Mouse (Mus musculus): Measurements from ENCODE around the gene S1pr3. TPM values are rescaled to one million over a fixed set of nuclear protein-coding genes. Genes with fewer than 3 reads are reported as not detected.

S1pr3 gene
- polyA plus RNA-seq, 1 experiment from 2014 or later: 30.5 TPM

GRCm38 (mm10) chr13:51411243-51411642 is 2.8 kb downstream of the S1pr3 start:
- peaks cover 51% of the 10 kb centered on the region for H3K4me1 ChIP-seq
- 73% methylated on average over 9 of the region's 9 CpGs for WGBS
- H3K36me3 ChIP-seq: peaks cover 17% of the 10 kb centered on the region
- no peak overlapping the region for H3K27ac ChIP-seq
- peaks cover 25% of the 10 kb centered on the region for H3K27me3 ChIP-seq (ENCODE audit: insufficient read depth, poor library complexity, severe bottlenecking)
- peak overlapping the region; percentile 68; the same call in 1 of the 2 replicates for H3K4me3 ChIP-seq
- H3K9me3 ChIP-seq: peaks cover 10% of the 10 kb centered on the region
- DNase-seq (ENCODE audit: low spot score): no peak

DNA sequence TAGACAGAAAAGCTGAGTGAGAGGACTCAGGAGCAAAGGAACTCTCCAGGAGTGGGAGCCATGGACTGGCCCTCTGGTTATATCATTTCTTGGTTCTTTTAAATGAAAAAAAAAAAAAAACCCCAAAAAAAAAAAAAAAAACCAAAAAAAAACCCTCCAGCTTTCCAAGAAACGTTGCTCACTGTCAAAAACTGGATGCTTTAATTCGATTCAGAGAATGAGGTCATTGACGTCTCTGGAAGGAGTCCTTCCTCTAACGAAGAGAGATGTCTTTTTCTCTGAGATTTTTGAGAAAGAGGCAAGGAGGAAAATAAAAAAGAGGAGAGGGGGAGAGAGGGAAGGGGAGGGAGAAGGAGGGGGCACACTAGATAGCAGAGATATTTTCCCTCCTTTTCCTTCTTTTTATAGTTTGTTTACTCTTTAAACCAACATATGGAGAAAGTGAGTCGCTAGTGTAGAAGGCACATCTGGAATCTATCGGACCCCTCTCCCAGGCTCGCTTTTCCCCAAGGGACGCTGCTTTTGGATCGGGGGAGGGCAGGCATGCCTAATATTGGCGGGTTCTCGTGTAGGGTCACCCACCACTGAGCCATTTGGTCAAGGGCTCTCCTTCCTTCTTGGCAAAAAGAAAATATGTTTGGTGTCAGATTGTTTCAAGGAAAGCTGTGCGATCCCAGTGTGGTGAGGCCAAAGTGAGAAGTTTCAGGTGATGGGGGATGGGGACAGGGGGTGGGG is 3.4 kb downstream of the S1pr3 start:
- 40% methylated on average over 12 of the region's 12 CpGs for WGBS
- no peak for DNase-seq (ENCODE audit: low spot score)
- Histone ChIP-seq H3K27me3 (ENCODE audit: insufficient read depth, poor library complexity, severe bottlenecking) (peaks cover 20% of the 10 kb centered on the region), H3K27ac (0 out of 2 replicates have a peak overlapping the region, but pooled peaks have one; percentile 31), H3K4me1 (peaks cover 48% of the 10 kb centered on the region), H3K9me3 (peaks cover 10% of the 10 kb centered on the region), H3K36me3 (peaks cover 17% of the 10 kb centered on the region), H3K4me3 (peak overlapping the region; percentile 22; the same call in 1 of the 2 replicates)

- Histone ChIP-seq H3K9me3 (peaks cover 10% of the 10 kb centered on the region), H3K27ac (no peak overlapping the region), H3K27me3 (ENCODE audit: insufficient read depth, poor library complexity, severe bottlenecking) (peaks cover 7% of the 10 kb centered on the region; the same call in 1 of the 2 replicates), H3K4me1 (peaks cover 38% of the 10 kb centered on the region), H3K36me3 (peaks cover 17% of the 10 kb centered on the region), H3K4me3 (no peak overlapping the region)
- no peak for DNase-seq (ENCODE audit: low spot score)
- WGBS: 58% methylated on average over 3 of the region's 3 CpGs
Measured at GRCm38 (mm10) chr13:51413461-51413860, 5.0 kb downstream of the S1pr3 start.

DNA sequence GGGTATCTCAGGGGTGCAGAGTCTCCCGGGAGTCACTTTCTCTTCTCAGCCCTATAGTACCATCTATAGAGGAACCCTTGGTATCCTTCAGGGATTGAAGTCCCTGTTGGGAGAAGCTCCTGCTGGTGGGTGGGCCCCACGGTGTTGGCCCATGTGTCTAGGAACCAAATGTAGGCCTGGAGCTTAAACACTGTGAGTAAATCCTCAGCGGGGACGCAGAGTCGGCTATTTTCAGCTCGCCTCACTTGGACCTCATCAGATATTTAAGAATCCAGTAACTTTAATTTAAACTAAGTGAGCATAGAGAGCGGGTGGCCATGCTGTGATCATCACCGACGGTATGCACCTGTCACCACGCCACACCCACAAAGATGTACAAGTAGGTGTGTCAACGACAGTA is 8.3 kb downstream of the S1pr3 start:
- Histone ChIP-seq H3K4me3 (no peak overlapping the region), H3K9me3 (peaks cover 10% of the 10 kb centered on the region), H3K4me1 (peaks cover 17% of the 10 kb centered on the region), H3K27ac (no peak overlapping the region), H3K27me3 (ENCODE audit: insufficient read depth, poor library complexity, severe bottlenecking) (peaks cover 9% of the 10 kb centered on the region; the same call in 1 of the 2 replicates), H3K36me3 (peaks cover 46% of the 10 kb centered on the region)
- WGBS: 77% methylated on average over 11 of the region's 11 CpGs
- DNase-seq (ENCODE audit: low spot score): no peak

- H3K4me3 ChIP-seq: no peak overlapping the region
- H3K27me3 ChIP-seq (ENCODE audit: insufficient read depth, poor library complexity, severe bottlenecking): peaks cover 9% of the 10 kb centered on the region; the same call in 1 of the 2 replicates
- peak overlapping the region; percentile 82 for H3K27ac ChIP-seq
Measured at GRCm38 (mm10) chr13:51417796-51418195, 9.4 kb downstream of the S1pr3 start.

GRCm38 (mm10) chr13:51418268-51418941 is 10.0 kb downstream of the S1pr3 start:
- H3K27ac ChIP-seq: peak overlapping the region; percentile 82
- peak; percentile 95 for DNase-seq (ENCODE audit: low spot score)
- peaks cover 9% of the 10 kb centered on the region; the same call in 1 of the 2 replicates for H3K27me3 ChIP-seq (ENCODE audit: insufficient read depth, poor library complexity, severe bottlenecking)
- H3K9me3 ChIP-seq: peaks cover 10% of the 10 kb centered on the region
- peaks cover 48% of the 10 kb centered on the region for H3K36me3 ChIP-seq
- H3K4me3 ChIP-seq: 0 out of 2 replicates have a peak overlapping the region, but pooled peaks have one; percentile 5
- H3K4me1 ChIP-seq: peaks cover 11% of the 10 kb centered on the region
- WGBS: 6% methylated on average over 20 of the region's 20 CpGs

More at GRCm38 (mm10) chr13:51417796-51418195, 9.4 kb downstream of the S1pr3 start:
- no peak for DNase-seq (ENCODE audit: low spot score)
- peaks cover 11% of the 10 kb centered on the region for H3K4me1 ChIP-seq
- H3K36me3 ChIP-seq: peaks cover 48% of the 10 kb centered on the region
- peaks cover 10% of the 10 kb centered on the region for H3K9me3 ChIP-seq
- WGBS: 75% methylated on average over 6 of the region's 6 CpGs

GRCm38 (mm10) chr13:51418942-51419451 is 10.6 kb downstream of the S1pr3 start:
- peaks cover 11% of the 10 kb centered on the region for H3K4me1 ChIP-seq
- no peak overlapping the region for H3K27ac ChIP-seq
- no peak for DNase-seq (ENCODE audit: low spot score)
- 72% methylated on average over 19 of the region's 19 CpGs for WGBS
- peaks cover 48% of the 10 kb centered on the region for H3K36me3 ChIP-seq
- H3K9me3 ChIP-seq: peaks cover 10% of the 10 kb centered on the region
- H3K4me3 ChIP-seq: 0 out of 2 replicates have a peak overlapping the region, but pooled peaks have one; percentile 5
- H3K27me3 ChIP-seq (ENCODE audit: insufficient read depth, poor library complexity, severe bottlenecking): peaks cover 9% of the 10 kb centered on the region; the same call in 1 of the 2 replicates

DNA sequence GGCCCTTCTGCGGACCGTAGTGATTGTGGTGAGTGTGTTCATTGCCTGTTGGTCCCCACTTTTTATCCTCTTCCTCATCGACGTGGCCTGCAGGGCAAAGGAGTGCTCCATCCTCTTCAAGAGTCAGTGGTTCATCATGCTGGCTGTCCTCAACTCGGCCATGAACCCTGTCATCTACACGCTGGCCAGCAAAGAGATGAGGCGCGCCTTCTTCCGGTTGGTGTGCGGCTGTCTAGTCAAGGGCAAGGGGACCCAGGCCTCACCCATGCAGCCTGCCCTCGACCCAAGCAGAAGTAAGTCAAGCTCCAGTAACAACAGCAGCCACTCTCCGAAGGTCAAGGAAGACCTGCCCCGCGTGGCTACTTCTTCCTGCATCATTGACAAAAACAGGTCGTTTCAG is 11.1 kb downstream of the S1pr3 start:
- Histone ChIP-seq H3K9me3 (peaks cover 9% of the 10 kb centered on the region), H3K4me3 (no peak overlapping the region), H3K27me3 (ENCODE audit: insufficient read depth, poor library complexity, severe bottlenecking) (peaks cover 9% of the 10 kb centered on the region; the same call in 1 of the 2 replicates), H3K27ac (no peak overlapping the region), H3K4me1 (peaks cover 14% of the 10 kb centered on the region), H3K36me3 (peaks cover 45% of the 10 kb centered on the region)
- WGBS: 83% methylated on average over 15 of the region's 15 CpGs
- DNase-seq (ENCODE audit: low spot score): no peak

- 85% methylated on average over 9 of the region's 9 CpGs for WGBS
- peaks cover 32% of the 10 kb centered on the region for H3K36me3 ChIP-seq
Measured at GRCm38 (mm10) chr13:51420861-51421260, 12.4 kb downstream of the S1pr3 start.

GRCm38 (mm10) chr13:51423647-51424046 is 15.2 kb downstream of the S1pr3 start:
- H3K4me1 ChIP-seq: peaks cover 10% of the 10 kb centered on the region; the same call in 1 of the 2 replicates
- H3K4me3 ChIP-seq: no peak overlapping the region
- H3K36me3 ChIP-seq: peaks cover 32% of the 10 kb centered on the region
- DNase-seq (ENCODE audit: low spot score): no peak
- no peak overlapping the region for H3K27ac ChIP-seq
- no peaks in the 10 kb centered on the region for H3K9me3 ChIP-seq
- WGBS: 66% methylated on average over 9 of the region's 9 CpGs
- H3K27me3 ChIP-seq (ENCODE audit: insufficient read depth, poor library complexity, severe bottlenecking): peaks cover 9% of the 10 kb centered on the region; the same call in 1 of the 2 replicates

More at GRCm38 (mm10) chr13:51420861-51421260, 12.4 kb downstream of the S1pr3 start:
- H3K9me3 ChIP-seq: no peaks in the 10 kb centered on the region
- peaks cover 9% of the 10 kb centered on the region; the same call in 1 of the 2 replicates for H3K27me3 ChIP-seq (ENCODE audit: insufficient read depth, poor library complexity, severe bottlenecking)
- no peak overlapping the region for H3K27ac ChIP-seq
- H3K4me1 ChIP-seq: peaks cover 17% of the 10 kb centered on the region
- H3K4me3 ChIP-seq: no peak overlapping the region
- no peak for DNase-seq (ENCODE audit: low spot score)

DNA sequence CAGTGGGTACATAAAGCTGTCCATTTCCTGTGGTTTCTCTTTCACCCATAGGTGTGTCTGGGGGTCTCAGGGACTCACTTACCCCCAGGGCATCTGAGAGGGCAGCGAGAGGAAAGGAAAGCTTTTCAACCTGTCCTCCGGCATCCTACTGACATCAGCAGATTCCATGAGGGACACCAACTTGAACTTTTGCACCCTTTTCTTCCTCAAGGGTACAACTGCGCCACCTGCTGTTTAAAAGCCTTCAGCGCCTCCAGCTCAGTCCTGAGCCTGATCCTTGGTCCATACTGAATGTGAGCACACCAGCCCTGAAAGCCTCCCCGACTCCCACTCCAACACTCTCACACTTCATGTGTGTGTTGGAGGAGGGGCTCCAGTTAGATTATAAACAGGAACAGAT is 16.2 kb downstream of the S1pr3 start:
- DNase-seq (ENCODE audit: low spot score): no peak
- Histone ChIP-seq H3K36me3 (peaks cover 23% of the 10 kb centered on the region), H3K9me3 (no peaks in the 10 kb centered on the region), H3K4me1 (peaks cover 5% of the 10 kb centered on the region; the same call in 1 of the 2 replicates), H3K4me3 (no peak overlapping the region), H3K27me3 (ENCODE audit: insufficient read depth, poor library complexity, severe bottlenecking) (0 out of 2 replicates have a peak, but pooled peaks cover 2% of the 10 kb centered on the region), H3K27ac (no peak overlapping the region)
- WGBS: 15% methylated on average over 5 of the region's 5 CpGs

DNA sequence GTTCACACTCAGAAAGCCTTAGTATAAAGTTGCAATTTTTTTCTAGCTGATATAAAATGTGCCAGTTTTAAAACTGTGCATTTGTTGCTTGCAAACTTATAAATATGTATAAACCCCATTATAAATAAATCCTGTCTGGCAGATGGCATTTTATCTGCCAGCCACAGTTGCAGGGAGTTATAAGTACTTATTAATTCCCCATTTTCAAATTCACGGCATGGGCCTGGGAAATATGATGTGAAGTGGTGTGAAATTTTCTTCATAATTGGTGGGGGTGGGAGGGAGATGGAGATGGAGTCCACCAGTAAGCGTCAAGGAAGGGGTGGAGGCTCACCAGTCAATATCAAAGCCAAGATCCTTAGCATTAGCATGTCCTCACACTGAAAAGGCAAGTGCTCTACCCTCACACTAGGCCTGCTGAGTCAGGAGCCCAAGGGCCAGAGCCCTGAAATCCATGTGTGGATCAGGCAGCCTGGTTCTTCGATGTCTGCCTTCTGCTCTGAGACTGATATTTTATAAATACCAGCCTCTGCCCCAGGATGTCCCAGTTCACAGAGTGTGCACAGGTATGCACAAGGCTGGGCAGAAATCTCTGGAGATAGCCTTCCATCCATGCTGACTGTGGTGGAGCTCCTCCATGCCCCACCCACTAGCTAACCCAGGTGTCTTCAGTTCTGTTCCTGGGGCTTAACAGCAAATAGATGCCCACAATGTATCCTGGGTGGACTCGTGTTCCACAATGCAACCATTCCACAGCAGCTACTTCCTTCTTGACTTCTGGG is 17.4 kb downstream of the S1pr3 start:
- Histone ChIP-seq H3K27me3 (ENCODE audit: insufficient read depth, poor library complexity, severe bottlenecking) (no peaks in the 10 kb centered on the region), H3K9me3 (no peaks in the 10 kb centered on the region), H3K36me3 (peaks cover 11% of the 10 kb centered on the region), H3K4me3 (no peak overlapping the region), H3K4me1 (peaks cover 5% of the 10 kb centered on the region; the same call in 1 of the 2 replicates), H3K27ac (no peak overlapping the region)
- 80% methylated on average over 4 of the region's 4 CpGs for WGBS
- DNase-seq (ENCODE audit: low spot score): no peak

Data from heart, embryonic 10.5 days (tissue).